In the genomic region with DNA sequence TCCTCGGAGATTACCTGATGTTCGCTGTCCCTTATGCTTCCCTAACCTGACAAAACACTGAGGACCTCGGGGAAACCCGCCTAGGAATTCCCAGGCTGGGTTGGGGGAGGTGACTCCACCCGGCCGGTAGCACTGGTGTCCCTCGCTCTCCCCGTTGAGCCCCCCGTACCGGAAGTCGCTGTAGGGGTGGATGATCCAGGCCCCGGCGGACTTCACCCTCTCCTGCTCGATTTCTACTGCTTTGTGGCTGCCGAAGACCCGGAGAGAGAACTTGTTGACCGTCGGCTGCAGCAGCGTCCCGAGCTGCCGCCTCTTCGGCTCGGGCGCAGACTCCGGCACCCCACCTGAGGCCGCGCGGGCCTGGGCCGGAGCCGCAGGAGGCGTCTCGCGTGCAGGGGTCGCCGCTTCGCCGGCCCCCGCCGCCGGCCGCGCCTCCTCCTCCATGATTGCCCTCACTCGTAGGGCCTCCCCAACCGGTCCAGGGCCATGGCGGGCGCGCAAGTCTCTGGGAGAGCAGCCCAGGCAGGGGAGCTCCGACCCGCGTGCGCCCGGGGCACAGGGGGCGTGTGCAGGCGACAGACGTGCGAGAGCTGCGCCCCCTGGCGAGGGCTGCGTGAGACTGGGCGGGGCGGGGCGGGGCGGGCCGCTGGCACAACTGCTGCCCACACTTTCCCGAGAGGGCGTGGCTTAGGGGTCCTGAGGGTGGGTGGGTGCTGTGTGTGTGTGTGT, we compare ENCODE assay signal across 8 mouse cellular contexts. TPM values are rescaled to one million over a fixed set of nuclear protein-coding genes. Genes with fewer than 3 reads are reported as not detected.
DNase-seq lines count a peak whose midpoint lies in the region; ATAC-seq and TF ChIP-seq lines count a peak whose summit lies in the region.

A gene (minus strand): TSS at position 581 of the 729 bp plus-strand sequence.

- DNase-seq in urinary bladder, postnatal 14 days (ENCODE audit: low spot score) = peak; percentile 47
- no peak for DNase-seq in urinary bladder, postnatal 36 days (ENCODE audit: low spot score in 2 of 2)
- DNase-seq in cerebellum, adult 9-11 months = peak; percentile 65
- DNase-seq in gastrocnemius, postnatal 14 days = peak; percentile 68
- peak; percentile 82 for DNase-seq in thymus, adult 2 months

- intact Hi-C loops in gastrocnemius, postnatal 14 days (cut with DNase I; ENCODE audit: low total_unique reads) = loop anchor here (5.0 kb wide), 2 partner anchors 52 to 67 kb away; a partner anchor contains a TSS

- peak within 1 kb of the TSS; percentile 50; the same call in 1 of the 2 replicates for H3K9ac ChIP-seq in kidney, embryonic 14.5 days (ENCODE audit: low read depth, low read length)
- H3K9ac ChIP-seq in liver, embryonic 15.5 days = peak within 1 kb of the TSS; percentile 51
- H3K9ac ChIP-seq in neural tube, embryonic 12.5 days = peak within 1 kb of the TSS; percentile 67

- peak within 1 kb of the TSS; percentile 98 for H3K4me2 ChIP-seq in kidney, embryonic 14.5 days (replicated peaks; ENCODE audit: low read depth, low read length)
- peak within 1 kb of the TSS; percentile 99 for H3K4me2 ChIP-seq in liver, embryonic 15.5 days
- peak within 1 kb of the TSS; percentile 92 for H3K4me2 ChIP-seq in neural tube, embryonic 12.5 days (replicated peaks)

- H3K27ac ChIP-seq in kidney, embryonic 14.5 days (ENCODE audit: low read depth, low read length) = no peak within 1 kb of the TSS
- no peak within 1 kb of the TSS for H3K27ac ChIP-seq in liver, embryonic 15.5 days (replicated peaks)
- no peak within 1 kb of the TSS for H3K27ac ChIP-seq in neural tube, embryonic 12.5 days
- H3K27ac ChIP-seq in thymus, adult 2 months (ENCODE audit: control insufficient read depth, insufficient read depth, low read length) = no peak within 1 kb of the TSS

- peak; percentile 86; the same call in 1 of the 2 replicates for TF ChIP-seq CTCF in thymus, adult 2 months (IDR thresholded peaks at IDR 0.05; ENCODE audit: borderline replicate concordance, control insufficient read depth, extremely low read depth, insufficient read depth, low read length, poor library complexity)

- 1% methylated on average over 62 of the region's 66 CpGs for WGBS in kidney, embryonic 14.5 days
- WGBS in liver, embryonic 15.5 days (ENCODE audit: insufficient replicate concordance) = under 1% methylated on average over 56 of the region's 66 CpGs
- WGBS in neural tube, embryonic 12.5 days = under 1% methylated on average over 66 of the region's 66 CpGs
- under 1% methylated on average over 65 of the region's 66 CpGs for WGBS in thymus, adult 2 months

- H3K36me3 ChIP-seq in kidney, embryonic 14.5 days (ENCODE audit: control insufficient read depth, insufficient read depth, low read length) = no peaks in the 10 kb centered on the region
- no peaks in the 10 kb centered on the region for H3K36me3 ChIP-seq in liver, embryonic 15.5 days (replicated peaks)
- H3K36me3 ChIP-seq in neural tube, embryonic 12.5 days = no peaks in the 10 kb centered on the region
- no peaks in the 10 kb centered on the region for H3K36me3 ChIP-seq in thymus, adult 2 months (ENCODE audit: control insufficient read depth, insufficient read depth, low read length)

- peak within 1 kb of the TSS; percentile 56 for H3K4me3 ChIP-seq in kidney, embryonic 14.5 days (ENCODE audit: low read length)
- peak within 1 kb of the TSS; percentile 60 for H3K4me3 ChIP-seq in liver, embryonic 15.5 days (replicated peaks)
- H3K4me3 ChIP-seq in neural tube, embryonic 12.5 days = peak within 1 kb of the TSS; percentile 65
- H3K4me3 ChIP-seq in thymus, adult 2 months (ENCODE audit: control insufficient read depth, insufficient read depth, low read length) = peak within 1 kb of the TSS; percentile 54

- ATAC-seq in kidney, embryonic 14.5 days (ENCODE audit: low FRiP score, low TSS enrichment) = peak; percentile 72
- peak; percentile 14; the same call in 1 of the 2 replicates for ATAC-seq in liver, embryonic 15.5 days (ENCODE audit: insufficient read depth)
- peak; percentile 81 for ATAC-seq in neural tube, embryonic 12.5 days (ENCODE audit: low FRiP score, low read depth)

- H3K9me3 ChIP-seq in kidney, embryonic 14.5 days (ENCODE audit: control insufficient read depth, low read length) = no peaks in the 10 kb centered on the region
- H3K9me3 ChIP-seq in liver, embryonic 15.5 days (replicated peaks) = no peaks in the 10 kb centered on the region
- no peaks in the 10 kb centered on the region for H3K9me3 ChIP-seq in neural tube, embryonic 12.5 days

- H3K27me3 ChIP-seq in kidney, embryonic 14.5 days (ENCODE audit: control insufficient read depth, insufficient read depth, low read length) = peaks cover 7% of the 10 kb centered on the region; the same call in 1 of the 2 replicates
- peaks cover 38% of the 10 kb centered on the region for H3K27me3 ChIP-seq in liver, embryonic 15.5 days
- H3K27me3 ChIP-seq in neural tube, embryonic 12.5 days (replicated peaks) = no peaks in the 10 kb centered on the region
- no peaks in the 10 kb centered on the region; the same call in 1 of the 2 replicates for H3K27me3 ChIP-seq in thymus, adult 2 months (ENCODE audit: control insufficient read depth, insufficient read depth, low read length)

- H3K4me1 ChIP-seq in kidney, embryonic 14.5 days (ENCODE audit: control insufficient read depth, insufficient read depth, low read length) = peaks cover 12% of the 10 kb centered on the region; the same call in 1 of the 2 replicates
- peaks cover 28% of the 10 kb centered on the region for H3K4me1 ChIP-seq in liver, embryonic 15.5 days (replicated peaks)
- peaks cover 23% of the 10 kb centered on the region for H3K4me1 ChIP-seq in neural tube, embryonic 12.5 days
- H3K4me1 ChIP-seq in thymus, adult 2 months (replicated peaks; ENCODE audit: control insufficient read depth, insufficient read depth, low read length) = peaks cover 20% of the 10 kb centered on the region

- TF ChIP-seq POLR2A in thymus, adult 2 months (IDR thresholded peaks at IDR 0.05; ENCODE audit: control insufficient read depth, extremely low read depth, insufficient read depth, low read length, poor library complexity) = no peak

RNA-seq across cellular contexts. Expression of the gene that starts here (rescaled TPM):
- total RNA-seq in gastrocnemius, postnatal 14 days (2021) = under 1 TPM; 0.41 to 0.42 TPM
- polyA plus RNA-seq in kidney, embryonic 14.5 days (2014; fragmentation: Nextera tagmentation; extraction: Ambion mirVana) = 0.49 and 0.73 TPM in 2 replicates
- polyA plus RNA-seq in liver, embryonic 15.5 days (2015; fragmentation: Nextera tagmentation; extraction: Ambion mirVana) = 0.43 and 0.45 TPM in 2 replicates
- 19.5 and 23.2 TPM in 2 replicates for polyA plus RNA-seq in neural tube, embryonic 12.5 days (2016; fragmentation: Nextera tagmentation; extraction: Ambion mirVana)
- 15.9 and 18.1 TPM in 2 replicates for polyA plus RNA-seq in thymus, adult 2 months (2012; rRNA removed)

Comparison
In these comparisons a context has a peak if more than half of its experiments do, and no peak if none do; other contexts are left out.
1. DNase-seq: peak in urinary bladder, postnatal 14 days (single experiment), cerebellum, adult 9-11 months (single experiment) and thymus, adult 2 months (single experiment); none in urinary bladder, postnatal 36 days (0 of 2).
2. Peak in DNase-seq in gastrocnemius, postnatal 14 days; RNA of the gene not detected or under 1 TPM.
3. Peak in ATAC-seq, H3K4me3 ChIP-seq, H3K9ac ChIP-seq and H3K4me2 ChIP-seq in kidney, embryonic 14.5 days; RNA of the gene not detected or under 1 TPM.
4. Peak in ATAC-seq, H3K4me3 ChIP-seq, H3K9ac ChIP-seq and H3K4me2 ChIP-seq in liver, embryonic 15.5 days; RNA of the gene not detected or under 1 TPM.
5. ATAC-seq: peak in every context shown above with its lines; median percentile 81 in neural tube, embryonic 12.5 days; 72 in kidney, embryonic 14.5 days; 14 in liver, embryonic 15.5 days.
6. Peak in every context shown above with its lines, with median percentiles within 50 percentile points of each other: H3K4me2 ChIP-seq, H3K4me3 ChIP-seq and H3K9ac ChIP-seq.